Mouse (Mus musculus): ENCODE results near the gene Carmil3.

DNA sequence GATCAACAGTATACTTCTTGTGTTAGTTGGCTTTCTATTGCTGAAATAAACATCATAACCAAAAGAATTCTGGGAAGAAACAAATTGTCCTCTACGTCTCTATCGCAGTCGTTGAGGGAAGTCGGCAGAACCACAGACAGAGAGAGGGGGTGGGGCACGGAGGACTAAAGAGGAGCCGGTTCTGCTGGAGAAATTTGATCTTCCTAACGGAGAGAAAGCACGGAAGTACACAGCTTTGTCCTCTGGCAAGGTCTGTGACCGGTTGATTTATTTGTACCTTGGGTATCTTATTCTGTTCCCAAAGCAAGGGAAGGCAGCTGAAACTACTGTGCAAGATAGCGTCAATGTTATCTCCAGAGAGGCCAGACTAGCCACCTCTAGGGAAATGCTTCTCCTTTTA, 19.6 kb upstream of the Carmil3 start:
- TF ChIP-seq CTCF (IDR thresholded peaks at IDR 0.05; ENCODE audit: low read depth) (no peak), EP300 (IDR thresholded peaks at IDR 0.05; ENCODE audit: low read depth) (no peak)
